Mouse (Mus musculus): ENCODE data around the gene Crnkl1. TPM values are rescaled to one million over a fixed set of nuclear protein-coding genes. Genes with fewer than 3 reads are reported as not detected.

Crnkl1 gene
- polyA plus RNA-seq, 1 experiment = 35.8 TPM

DNA sequence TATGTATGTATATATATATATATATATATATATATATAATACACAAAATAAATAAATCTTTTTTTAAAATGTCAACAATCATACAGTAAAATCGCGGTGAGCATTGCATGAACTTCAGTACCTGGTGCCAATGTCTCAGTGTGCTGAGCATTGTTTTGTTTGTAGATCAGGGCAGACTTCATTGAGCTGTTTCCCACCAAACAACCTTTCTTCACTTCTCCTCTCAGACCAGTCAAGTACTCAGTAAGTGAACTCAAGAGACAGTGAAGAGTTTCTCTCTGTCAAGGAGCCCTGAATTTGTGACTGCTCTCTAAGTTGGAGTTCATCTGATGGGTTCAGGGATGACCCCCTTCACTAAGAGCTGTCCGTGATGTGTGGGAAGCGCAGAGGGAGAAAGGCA lies 37.8 kb upstream of the Crnkl1 start:
- no peaks in the 10 kb centered on the region for H3K36me3 ChIP-seq (ENCODE audit: control insufficient read depth, insufficient read depth, low read length, poor library complexity, severe bottlenecking)
- TF ChIP-seq POLR2A (IDR thresholded peaks at IDR 0.05; ENCODE audit: insufficient read depth, low read length) (no peak), CTCF (IDR thresholded peaks at IDR 0.05; ENCODE audit: low read depth, low read length) (no peak), EP300 (IDR thresholded peaks at IDR 0.05; ENCODE audit: insufficient read depth, low read depth, low read length) (no peak)
- no peaks in the 10 kb centered on the region for H3K4me1 ChIP-seq (ENCODE audit: control insufficient read depth, insufficient read depth, low read length)
- no peak overlapping the region for H3K4me3 ChIP-seq (ENCODE audit: low read depth, low read length)
- no peaks in the 10 kb centered on the region for H3K27me3 ChIP-seq (ENCODE audit: control insufficient read depth, insufficient read depth, low read length, poor library complexity, severe bottlenecking)
- H3K27ac ChIP-seq (ENCODE audit: insufficient read depth, low read length) = no peak overlapping the region
- no peaks in the 10 kb centered on the region; the same call in 1 of the 2 replicates for H3K9me3 ChIP-seq (replicated peaks; ENCODE audit: control insufficient read depth, insufficient read depth, low read length, poor library complexity, severe bottlenecking)
- H3K9ac ChIP-seq (ENCODE audit: low read depth, poor library complexity, severe bottlenecking) = no peak overlapping the region

DNA sequence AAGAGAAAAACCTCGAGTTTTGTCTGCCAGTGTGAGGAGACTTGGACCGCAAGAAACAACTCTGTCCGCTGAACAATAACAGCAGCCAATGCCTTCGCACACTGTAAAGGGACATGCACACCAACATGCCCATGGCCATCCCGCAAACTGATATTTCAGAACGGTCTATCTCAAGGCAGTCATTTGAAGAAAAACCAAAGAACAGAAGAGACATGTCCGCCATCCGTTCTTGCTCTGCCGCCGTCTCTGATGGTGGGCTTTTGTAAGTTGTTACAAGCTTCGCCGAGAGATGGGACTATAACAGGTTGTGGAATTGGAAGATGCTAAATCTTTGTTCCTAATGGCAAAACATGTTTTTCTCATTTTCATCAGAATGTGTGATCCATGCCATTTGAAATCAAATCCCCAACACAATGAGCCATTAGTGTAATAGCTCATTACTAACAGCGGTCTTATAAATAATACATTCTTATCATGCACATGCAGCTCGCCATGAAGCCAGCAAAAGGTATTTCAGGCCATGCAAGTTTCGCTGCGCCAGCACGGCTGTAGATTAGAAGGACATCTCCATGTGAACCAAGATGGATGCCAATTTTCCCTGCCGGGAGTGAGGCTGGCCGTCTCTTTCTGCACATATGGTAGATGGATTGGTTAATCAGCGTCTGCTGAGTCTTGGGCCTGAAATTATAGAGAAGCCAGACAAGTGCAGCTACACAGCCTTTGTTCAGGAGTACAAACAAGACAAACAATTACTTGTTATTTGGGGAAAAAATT lies 36.6 kb upstream of the Crnkl1 start:
- H3K4me1 ChIP-seq (ENCODE audit: control insufficient read depth, insufficient read depth, low read length) = no peaks in the 10 kb centered on the region
- no peak overlapping the region for H3K4me3 ChIP-seq (ENCODE audit: low read depth, low read length)
- TF ChIP-seq POLR2A (IDR thresholded peaks at IDR 0.05; ENCODE audit: insufficient read depth, low read length) = no peak
- no peak for TF ChIP-seq CTCF (IDR thresholded peaks at IDR 0.05; ENCODE audit: low read depth, low read length)
- TF ChIP-seq EP300 (IDR thresholded peaks at IDR 0.05; ENCODE audit: insufficient read depth, low read depth, low read length) = no peak
- H3K27me3 ChIP-seq (ENCODE audit: control insufficient read depth, insufficient read depth, low read length, poor library complexity, severe bottlenecking) = no peaks in the 10 kb centered on the region
- H3K9me3 ChIP-seq (replicated peaks; ENCODE audit: control insufficient read depth, insufficient read depth, low read length, poor library complexity, severe bottlenecking) = no peaks in the 10 kb centered on the region; the same call in 1 of the 2 replicates
- no peak overlapping the region for H3K9ac ChIP-seq (ENCODE audit: low read depth, poor library complexity, severe bottlenecking)
- H3K36me3 ChIP-seq (ENCODE audit: control insufficient read depth, insufficient read depth, low read length, poor library complexity, severe bottlenecking) = no peaks in the 10 kb centered on the region
- no peak overlapping the region for H3K27ac ChIP-seq (ENCODE audit: insufficient read depth, low read length)

GRCm38 (mm10) chr2:145970751-145971150 lies 35.9 kb upstream of the Crnkl1 start:
- H3K36me3 ChIP-seq (ENCODE audit: control insufficient read depth, insufficient read depth, low read length, poor library complexity, severe bottlenecking) = no peaks in the 10 kb centered on the region
- no peaks in the 10 kb centered on the region for H3K27me3 ChIP-seq (ENCODE audit: control insufficient read depth, insufficient read depth, low read length, poor library complexity, severe bottlenecking)
- H3K4me3 ChIP-seq (ENCODE audit: low read depth, low read length) = no peak overlapping the region
- H3K9ac ChIP-seq (ENCODE audit: low read depth, poor library complexity, severe bottlenecking) = no peak overlapping the region
- no peaks in the 10 kb centered on the region for H3K4me1 ChIP-seq (ENCODE audit: control insufficient read depth, insufficient read depth, low read length)
- TF ChIP-seq EP300 (IDR thresholded peaks at IDR 0.05; ENCODE audit: insufficient read depth, low read depth, low read length) = no peak
- TF ChIP-seq CTCF (IDR thresholded peaks at IDR 0.05; ENCODE audit: low read depth, low read length) = no peak
- TF ChIP-seq POLR2A (IDR thresholded peaks at IDR 0.05; ENCODE audit: insufficient read depth, low read length) = no peak
- H3K27ac ChIP-seq (ENCODE audit: insufficient read depth, low read length) = no peak overlapping the region
- no peaks in the 10 kb centered on the region; the same call in 1 of the 2 replicates for H3K9me3 ChIP-seq (replicated peaks; ENCODE audit: control insufficient read depth, insufficient read depth, low read length, poor library complexity, severe bottlenecking)

GRCm38 (mm10) chr2:145961861-145962260 lies 27.0 kb upstream of the Crnkl1 start:
- TF ChIP-seq CTCF (IDR thresholded peaks at IDR 0.05; ENCODE audit: low read depth, low read length) = no peak
- TF ChIP-seq EP300 (IDR thresholded peaks at IDR 0.05; ENCODE audit: insufficient read depth, low read depth, low read length) = no peak
- no peak for TF ChIP-seq POLR2A (IDR thresholded peaks at IDR 0.05; ENCODE audit: insufficient read depth, low read length)
- Histone ChIP-seq H3K36me3 (ENCODE audit: control insufficient read depth, insufficient read depth, low read length, poor library complexity, severe bottlenecking) (no peaks in the 10 kb centered on the region), H3K27ac (ENCODE audit: insufficient read depth, low read length) (no peak overlapping the region), H3K27me3 (ENCODE audit: control insufficient read depth, insufficient read depth, low read length, poor library complexity, severe bottlenecking) (no peaks in the 10 kb centered on the region), H3K4me1 (ENCODE audit: control insufficient read depth, insufficient read depth, low read length) (no peaks in the 10 kb centered on the region), H3K9ac (ENCODE audit: low read depth, poor library complexity, severe bottlenecking) (no peak overlapping the region), H3K4me3 (ENCODE audit: low read depth, low read length) (no peak overlapping the region), H3K9me3 (replicated peaks; ENCODE audit: control insufficient read depth, insufficient read depth, low read length, poor library complexity, severe bottlenecking) (no peaks in the 10 kb centered on the region)

DNA sequence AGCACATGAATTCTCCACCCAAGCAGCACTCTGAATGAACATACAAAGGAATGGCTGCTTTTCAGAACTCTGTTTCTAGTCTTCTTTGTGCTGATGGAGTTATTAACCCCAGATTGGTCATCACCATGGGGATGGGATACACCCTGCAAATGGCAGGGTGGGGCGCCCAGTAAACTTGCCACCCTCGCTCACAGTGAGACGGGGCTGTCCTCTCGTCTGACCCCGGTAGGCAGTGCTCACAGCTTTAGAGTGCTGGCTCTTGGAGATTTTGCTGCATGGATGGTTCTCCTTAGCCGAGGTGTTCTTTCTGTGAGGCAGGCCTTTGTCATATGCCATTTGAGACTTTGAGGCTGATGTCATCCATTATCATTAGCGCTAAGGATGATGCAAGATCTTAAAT lies 23.7 kb upstream of the Crnkl1 start:
- H3K27me3 ChIP-seq (ENCODE audit: control insufficient read depth, insufficient read depth, low read length, poor library complexity, severe bottlenecking) = no peaks in the 10 kb centered on the region

DNA sequence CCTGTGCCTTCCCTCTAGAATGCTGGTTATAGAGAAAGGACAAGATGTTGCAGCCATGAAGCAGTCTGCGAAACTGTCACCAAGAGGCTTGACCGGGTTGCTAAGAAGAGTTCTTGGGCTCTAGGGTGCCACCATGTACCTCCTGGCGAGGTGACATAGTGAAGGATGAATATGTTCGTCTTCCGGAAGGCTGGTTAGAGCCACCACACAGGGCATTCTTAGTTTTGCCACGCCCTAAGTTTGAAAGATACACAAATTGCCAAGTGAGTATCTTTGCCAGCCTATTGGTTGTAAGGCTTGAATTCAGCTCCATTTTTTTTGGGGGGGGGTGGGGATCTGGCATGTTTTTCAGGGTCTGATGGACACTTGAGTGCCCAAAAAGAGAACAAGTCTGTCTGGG lies 23.3 kb upstream of the Crnkl1 start:
- Histone ChIP-seq H3K27ac (ENCODE audit: insufficient read depth, low read length) (no peak overlapping the region), H3K9ac (ENCODE audit: low read depth, poor library complexity, severe bottlenecking) (no peak overlapping the region), H3K4me1 (ENCODE audit: control insufficient read depth, insufficient read depth, low read length) (no peaks in the 10 kb centered on the region), H3K9me3 (replicated peaks; ENCODE audit: control insufficient read depth, insufficient read depth, low read length, poor library complexity, severe bottlenecking) (no peaks in the 10 kb centered on the region), H3K36me3 (ENCODE audit: control insufficient read depth, insufficient read depth, low read length, poor library complexity, severe bottlenecking) (no peaks in the 10 kb centered on the region), H3K27me3 (ENCODE audit: control insufficient read depth, insufficient read depth, low read length, poor library complexity, severe bottlenecking) (no peaks in the 10 kb centered on the region), H3K4me3 (ENCODE audit: low read depth, low read length) (no peak overlapping the region)
- no peak for TF ChIP-seq CTCF (IDR thresholded peaks at IDR 0.05; ENCODE audit: low read depth, low read length)
- no peak for TF ChIP-seq EP300 (IDR thresholded peaks at IDR 0.05; ENCODE audit: insufficient read depth, low read depth, low read length)
- no peak for TF ChIP-seq POLR2A (IDR thresholded peaks at IDR 0.05; ENCODE audit: insufficient read depth, low read length)

More for the DNA sequence above, 23.7 kb upstream of the Crnkl1 start:
- Histone ChIP-seq H3K4me3 (ENCODE audit: low read depth, low read length) (no peak overlapping the region), H3K4me1 (ENCODE audit: control insufficient read depth, insufficient read depth, low read length) (no peaks in the 10 kb centered on the region), H3K36me3 (ENCODE audit: control insufficient read depth, insufficient read depth, low read length, poor library complexity, severe bottlenecking) (no peaks in the 10 kb centered on the region), H3K27ac (ENCODE audit: insufficient read depth, low read length) (no peak overlapping the region), H3K9ac (ENCODE audit: low read depth, poor library complexity, severe bottlenecking) (no peak overlapping the region), H3K9me3 (replicated peaks; ENCODE audit: control insufficient read depth, insufficient read depth, low read length, poor library complexity, severe bottlenecking) (no peaks in the 10 kb centered on the region)
- no peak for TF ChIP-seq POLR2A (IDR thresholded peaks at IDR 0.05; ENCODE audit: insufficient read depth, low read length)
- no peak for TF ChIP-seq EP300 (IDR thresholded peaks at IDR 0.05; ENCODE audit: insufficient read depth, low read depth, low read length)
- TF ChIP-seq CTCF (IDR thresholded peaks at IDR 0.05; ENCODE audit: low read depth, low read length) = no peak

Data from ES-Bruce4 (cell line).